Mouse (Mus musculus): ENCODE measurements around the gene Glis3. TPM values are rescaled to one million over a fixed set of nuclear protein-coding genes. Genes with fewer than 3 reads are reported as not detected.

The Glis3 gene
- total RNA-seq, 1 experiment = 3.3 TPM

DNA sequence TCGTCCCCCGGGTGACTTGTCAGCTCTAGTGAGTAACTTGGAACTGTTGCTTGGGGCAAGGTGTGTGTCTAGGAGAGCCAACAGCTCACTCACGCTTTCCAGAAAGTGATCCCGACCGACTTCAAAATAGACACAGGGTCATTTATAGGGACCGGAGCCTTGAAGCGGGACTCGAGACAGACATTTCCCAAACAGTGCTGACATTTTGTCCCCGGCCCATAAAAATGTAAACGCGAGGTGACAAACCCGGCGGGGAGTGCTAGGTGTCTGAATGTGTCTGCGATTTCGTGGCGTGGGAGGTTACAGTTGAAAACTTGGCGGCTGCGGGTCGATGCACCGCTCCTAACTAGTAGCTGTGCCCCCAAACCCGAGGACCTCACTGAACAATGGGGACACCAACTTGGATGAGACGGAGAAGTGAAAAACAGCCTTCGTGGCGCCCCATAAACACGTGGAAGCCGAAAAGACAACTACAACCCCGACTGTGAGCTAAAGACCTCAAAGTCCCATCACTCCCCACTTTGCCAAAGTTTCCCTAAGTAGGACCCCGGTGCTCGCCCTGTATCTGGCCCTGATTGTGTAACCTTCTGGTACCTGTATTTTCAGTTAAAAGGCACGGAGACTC lies 1.1 kb downstream of the Glis3 start:
- in situ Hi-C loops (cut with MboI; ENCODE audit: low sequenced_read_pairs in 2 of 2, unreplicated experiment in 2 of 2) = no loop called here
- Histone ChIP-seq H3K4me1 (ENCODE audit: control insufficient read depth in 2 of 2, insufficient read depth in 2 of 2, low read length in 2 of 2, poor library complexity in 1 of 2) (peaks cover 4 to 17% of the 10 kb centered on the region in 2 experiments; a peak in 3 of 4 replicates), H3K9ac (ENCODE audit: insufficient read depth, low read depth, low read length, poor library complexity, severe bottlenecking) (no peak overlapping the region), H3K4me3 (ENCODE audit: insufficient read depth in 1 of 2, low read depth in 1 of 2, low read length in 2 of 2, poor library complexity in 1 of 2, severe bottlenecking in 1 of 2) (peak overlapping the region; percentile 67 to 76), H3K36me3 (ENCODE audit: control insufficient read depth, insufficient read depth, low read length, poor library complexity, severe bottlenecking) (no peaks in the 10 kb centered on the region), H3K27ac (ENCODE audit: insufficient read depth, low read depth, low read length, poor library complexity, severe bottlenecking) (no peak overlapping the region), H3K9me3 (ENCODE audit: control insufficient read depth, insufficient read depth, low read depth, low read length) (no peaks in the 10 kb centered on the region)
- DNase-seq (ENCODE audit: low read depth, low spot score) = no peak
- TF ChIP-seq HCFC1 (IDR thresholded peaks at IDR 0.05; ENCODE audit: borderline replicate concordance, insufficient read depth, low read length) (no peak), ZC3H11A (IDR thresholded peaks at IDR 0.05; ENCODE audit: borderline replicate concordance, low read depth, low read length) (no peak), CHD2 (IDR thresholded peaks at IDR 0.05; ENCODE audit: low read depth, low read length) (no peak), MAFK (IDR thresholded peaks at IDR 0.05; ENCODE audit: insufficient read depth, low read depth, low read length) (no peak), ZNF384 (IDR thresholded peaks at IDR 0.05; ENCODE audit: low read depth, low read length) (no peak)

DNA sequence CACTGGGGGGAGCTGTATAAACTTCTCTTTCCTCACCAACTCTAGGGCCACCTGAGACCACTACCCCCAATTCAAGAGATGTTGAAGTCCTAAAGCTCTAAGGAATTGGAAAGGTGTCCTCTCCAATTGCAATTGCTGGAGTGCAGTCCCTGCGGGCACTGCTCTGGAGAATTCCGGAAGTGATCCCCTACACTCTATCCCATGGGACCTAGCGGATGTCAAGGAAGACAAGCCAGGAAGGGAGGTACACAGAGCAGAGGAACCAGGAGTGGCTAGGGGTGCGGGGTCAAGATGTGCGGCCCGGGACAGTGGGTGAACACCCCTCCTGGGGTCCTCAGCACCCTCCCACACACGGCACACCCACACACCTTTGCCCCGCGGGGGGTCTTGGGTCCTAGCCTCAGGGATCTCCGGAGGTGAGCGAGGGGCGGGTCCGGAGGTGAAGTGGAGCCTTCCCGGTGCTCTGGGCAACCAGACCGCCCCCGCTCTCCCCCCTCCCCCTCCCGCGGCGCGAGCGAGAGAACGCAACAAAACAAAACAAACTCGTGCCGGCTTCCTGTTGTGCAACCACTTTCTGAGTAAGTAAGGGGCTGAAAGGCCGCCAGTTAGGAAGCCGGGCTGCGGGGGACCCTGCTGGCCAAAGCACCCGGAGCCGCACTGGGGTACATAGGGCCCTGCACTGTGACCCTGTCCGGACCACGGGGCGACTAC lies 2.0 kb downstream of the Glis3 start:
- in situ Hi-C loops (cut with MboI; ENCODE audit: low sequenced_read_pairs in 2 of 2, unreplicated experiment in 2 of 2) = no loop called here
- Histone ChIP-seq H3K4me1 (ENCODE audit: control insufficient read depth in 2 of 2, insufficient read depth in 2 of 2, low read length in 2 of 2, poor library complexity in 1 of 2) (peaks cover 4 to 17% of the 10 kb centered on the region in 2 experiments; a peak in 3 of 4 replicates), H3K4me3 (ENCODE audit: insufficient read depth in 1 of 2, low read depth in 1 of 2, low read length in 2 of 2, poor library complexity in 1 of 2, severe bottlenecking in 1 of 2) (peak overlapping the region; percentile 67 to 68), H3K36me3 (ENCODE audit: control insufficient read depth, insufficient read depth, low read length, poor library complexity, severe bottlenecking) (no peaks in the 10 kb centered on the region), H3K27ac (ENCODE audit: insufficient read depth, low read depth, low read length, poor library complexity, severe bottlenecking) (peak overlapping the region; percentile 41; the same call in 1 of the 2 replicates), H3K9ac (ENCODE audit: insufficient read depth, low read depth, low read length, poor library complexity, severe bottlenecking) (no peak overlapping the region), H3K9me3 (ENCODE audit: control insufficient read depth, insufficient read depth, low read depth, low read length) (no peaks in the 10 kb centered on the region)
- DNase-seq (ENCODE audit: low read depth, low spot score) = peak; percentile 36
- TF ChIP-seq ZC3H11A (IDR thresholded peaks at IDR 0.05; ENCODE audit: borderline replicate concordance, low read depth, low read length) = no peak
- no peak for TF ChIP-seq ZNF384 (IDR thresholded peaks at IDR 0.05; ENCODE audit: low read depth, low read length)
- no peak for TF ChIP-seq CHD2 (IDR thresholded peaks at IDR 0.05; ENCODE audit: low read depth, low read length)

DNA sequence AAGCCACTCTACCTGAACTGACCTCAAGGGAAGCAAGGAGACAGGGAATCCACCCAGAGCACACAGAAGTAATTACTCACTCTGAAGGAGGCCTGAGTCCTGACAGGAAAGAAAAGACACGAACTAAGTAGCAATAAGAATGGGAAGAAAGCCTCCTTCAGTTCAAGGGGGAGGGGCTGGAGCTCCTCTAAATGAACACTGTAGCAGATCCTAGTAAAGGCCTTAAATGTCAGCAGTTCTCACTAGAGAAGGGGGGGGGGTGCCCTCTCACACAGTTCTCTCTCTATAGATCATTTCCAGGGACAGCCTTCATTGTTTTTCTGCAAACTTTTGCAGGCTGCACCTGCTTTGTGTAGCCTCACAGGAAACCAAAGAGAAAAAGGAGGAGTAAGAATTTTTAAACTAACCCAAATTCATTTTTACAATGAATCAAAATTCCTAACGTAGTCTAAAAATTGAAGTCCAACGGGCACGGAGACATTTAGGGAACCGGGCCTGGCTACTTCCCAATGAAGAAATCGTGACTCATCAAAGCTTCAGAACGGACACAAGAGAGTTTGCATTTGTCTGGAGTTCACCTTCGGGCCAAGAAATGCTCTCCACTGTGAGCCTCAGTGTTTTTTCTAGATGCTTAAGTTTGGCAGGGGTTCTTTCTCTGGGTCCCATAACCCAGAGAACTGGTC lies 2.7 kb downstream of the Glis3 start:
- peak overlapping the region in 1 of 2 experiments; percentile 67; a peak in 1 of 4 replicates for H3K4me3 ChIP-seq (ENCODE audit: insufficient read depth in 1 of 2, low read depth in 1 of 2, low read length in 2 of 2, poor library complexity in 1 of 2, severe bottlenecking in 1 of 2)
- TF ChIP-seq ZC3H11A (IDR thresholded peaks at IDR 0.05; ENCODE audit: borderline replicate concordance, low read depth, low read length) (no peak), CHD2 (IDR thresholded peaks at IDR 0.05; ENCODE audit: low read depth, low read length) (no peak), MAFK (IDR thresholded peaks at IDR 0.05; ENCODE audit: insufficient read depth, low read depth, low read length) (0 out of 2 replicates have a peak, but pooled peaks have one; percentile 18), ZNF384 (IDR thresholded peaks at IDR 0.05; ENCODE audit: low read depth, low read length) (no peak), HCFC1 (IDR thresholded peaks at IDR 0.05; ENCODE audit: borderline replicate concordance, insufficient read depth, low read length) (no peak)
- no peaks in the 10 kb centered on the region for H3K36me3 ChIP-seq (ENCODE audit: control insufficient read depth, insufficient read depth, low read length, poor library complexity, severe bottlenecking)
- in situ Hi-C loops (cut with MboI; ENCODE audit: low sequenced_read_pairs in 2 of 2, unreplicated experiment in 2 of 2) = no loop called here
- H3K27ac ChIP-seq (ENCODE audit: insufficient read depth, low read depth, low read length, poor library complexity, severe bottlenecking) = no peak overlapping the region
- DNase-seq (ENCODE audit: low read depth, low spot score) = no peak
- H3K9me3 ChIP-seq (ENCODE audit: control insufficient read depth, insufficient read depth, low read depth, low read length) = no peaks in the 10 kb centered on the region
- H3K9ac ChIP-seq (ENCODE audit: insufficient read depth, low read depth, low read length, poor library complexity, severe bottlenecking) = no peak overlapping the region
- peaks cover 4 to 17% of the 10 kb centered on the region in 2 experiments; a peak in 3 of 4 replicates for H3K4me1 ChIP-seq (ENCODE audit: control insufficient read depth in 2 of 2, insufficient read depth in 2 of 2, low read length in 2 of 2, poor library complexity in 1 of 2)

DNA sequence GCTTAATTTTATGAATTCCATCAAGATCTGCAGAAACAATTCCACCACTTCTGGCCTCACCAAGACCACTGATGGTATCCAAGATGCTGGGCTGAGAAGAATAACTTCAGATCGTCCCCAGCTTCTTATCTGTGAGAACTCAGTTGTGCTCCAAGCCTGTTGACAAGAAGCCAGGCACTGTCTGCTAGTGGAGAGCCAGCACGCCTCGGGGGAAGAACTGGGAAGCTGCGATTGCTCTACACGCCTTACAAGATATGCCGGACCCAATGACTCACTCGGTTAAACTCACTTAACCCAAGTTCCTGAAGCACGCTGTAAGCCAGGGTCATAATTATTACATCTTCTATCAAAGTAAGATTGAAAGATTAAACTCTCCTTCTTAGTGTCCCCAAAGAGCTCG lies 16.1 kb downstream of the Glis3 start:
- Histone ChIP-seq H3K9ac (ENCODE audit: insufficient read depth, low read depth, low read length, poor library complexity, severe bottlenecking) (no peak overlapping the region), H3K27ac (ENCODE audit: insufficient read depth, low read depth, low read length, poor library complexity, severe bottlenecking) (no peak overlapping the region), H3K9me3 (ENCODE audit: control insufficient read depth, insufficient read depth, low read depth, low read length) (no peaks in the 10 kb centered on the region), H3K4me3 (ENCODE audit: insufficient read depth in 1 of 2, low read depth in 1 of 2, low read length in 2 of 2, poor library complexity in 1 of 2, severe bottlenecking in 1 of 2) (no peak overlapping the region), H3K36me3 (ENCODE audit: control insufficient read depth, insufficient read depth, low read length, poor library complexity, severe bottlenecking) (no peaks in the 10 kb centered on the region), H3K4me1 (ENCODE audit: control insufficient read depth in 2 of 2, insufficient read depth in 2 of 2, low read length in 2 of 2, poor library complexity in 1 of 2) (peaks cover 0 to 5% of the 10 kb centered on the region in 2 experiments; a peak in 1 of 4 replicates)
- in situ Hi-C loops (cut with MboI; ENCODE audit: low sequenced_read_pairs in 2 of 2, unreplicated experiment in 2 of 2) = no loop called here
- TF ChIP-seq ZC3H11A (IDR thresholded peaks at IDR 0.05; ENCODE audit: borderline replicate concordance, low read depth, low read length) (no peak), MAFK (IDR thresholded peaks at IDR 0.05; ENCODE audit: insufficient read depth, low read depth, low read length) (no peak), HCFC1 (IDR thresholded peaks at IDR 0.05; ENCODE audit: borderline replicate concordance, insufficient read depth, low read length) (no peak), CHD2 (IDR thresholded peaks at IDR 0.05; ENCODE audit: low read depth, low read length) (no peak), ZNF384 (IDR thresholded peaks at IDR 0.05; ENCODE audit: low read depth, low read length) (no peak)
- DNase-seq (ENCODE audit: low read depth, low spot score) = no peak

Data from ES-E14 (cell line).